Comparison of ENCODE assay signal across 16 mouse cellular contexts in genomic region chr19:17168186-17168585, GRCm38 (mm10).
"Had no signal": no experiment of that assay in that cellular context is flagged by ENCODE, and none has a peak within 500 bp of the region (broad histone marks: within the 10 kb centered on the region; RNA-seq: fewer than 3 reads in every experiment).

No protein-coding gene starts in this region.

- DNase-seq: cerebellum, adult 8-10 months; cerebellum, adult 9-10 months; cerebellum, adult 9-11 months; cerebellum, postnatal 10 days; cerebellum, postnatal 14 days; cerebellum, postnatal 25 days; cerebellum, postnatal 36 days; embryo, embryonic 11 days; forebrain, postnatal 0 days; gastrocnemius, adult 2 months; gastrocnemius, postnatal 10 days; gastrocnemius, postnatal 14 days; gastrocnemius, postnatal 25 days; gastrocnemius, postnatal 36 days; heart, adult 18-20 months; heart, adult 2 months had no signal
